Mouse (Mus musculus) megakaryocyte-erythroid progenitor cell, adult 5 weeks (primary cell): ENCODE data around the gene Esp23. TPM values are rescaled to one million over a fixed set of nuclear protein-coding genes. Genes with fewer than 3 reads are reported as not detected.

Experiments
- polyA plus RNA-seq: library from polyadenylated mRNA; stranded (reverse); fragments of >175 nt; gene quantifications from 2 replicates; pipeline ENCODE4 v1.2.3, GENCODE M21; 2012

Esp23 gene
- not detected in 2 replicates for polyA plus RNA-seq

DNA sequence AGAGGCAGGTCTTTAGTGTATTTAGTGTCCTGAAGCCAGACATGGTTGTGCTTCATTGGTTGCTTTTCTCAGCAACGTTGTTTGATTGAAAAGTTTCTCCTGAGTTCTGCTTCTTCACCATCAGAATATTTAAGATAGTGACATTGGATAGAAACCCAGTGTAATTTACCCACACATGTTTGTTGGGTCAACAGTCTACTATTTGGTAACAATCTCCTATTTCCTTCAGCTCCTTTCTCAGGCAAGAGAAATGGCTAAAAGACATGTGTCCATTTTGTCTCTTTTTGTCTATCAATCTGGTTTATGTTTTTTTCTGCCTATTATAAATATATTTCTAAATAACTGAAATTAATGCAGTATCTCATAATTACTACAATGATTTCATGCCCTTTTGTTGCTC is at the start of gene Esp23:
Gene Esp23 (minus strand): TSS at position 101 of the 400 bp plus-strand sequence.

GRCm38 (mm10) chr17:39095034-39095433 is 18.2 kb upstream of the Esp23 start, which contains the start of gene Esp22:
Gene Esp22 (plus strand): TSS chr17:39095334.

GRCm38 (mm10) chr17:39043241-39043640 is 33.6 kb downstream of the Esp23 start, which contains the start of gene Gm21903:
Gene Gm21903 (minus strand): TSS chr17:39043341.

GRCm38 (mm10) chr17:39036395-39036794 is 40.4 kb downstream of the Esp23 start, which contains the start of gene Esp24:
Gene Esp24 (plus strand): TSS chr17:39036695.

Other genes starting within 250 kb of the Esp23 start
- not detected in 2 replicates for gene Esp24, start 40.3 kb downstream of the Esp23 start, polyA plus RNA-seq
- gene Gm21903, start 33.7 kb downstream of the Esp23 start, polyA plus RNA-seq: not detected in 2 replicates
- not detected in 2 replicates for gene Esp22, start 18.3 kb upstream of the Esp23 start, polyA plus RNA-seq